Mouse (Mus musculus): Measurements from ENCODE around the gene Tcf19. TPM values are rescaled to one million over a fixed set of nuclear protein-coding genes. Genes with fewer than 3 reads are reported as not detected.
"Not testable (repeated sequence)": the region's sequence is repeated elsewhere in the genome, so short reads cannot be mapped to it uniquely, and the experiment has no call there.

The Tcf19 gene
- total RNA-seq, 2 experiments from 2014 or later: 0.73 to 1.0 TPM

GRCm38 (mm10) chr17:35502226-35502625, 14.4 kb downstream of the Tcf19 start:
- Histone ChIP-seq H3K4me3 (no peak overlapping the region), H3K27ac (no peak overlapping the region)
- no peak for TF ChIP-seq CTCF (IDR thresholded peaks at IDR 0.05)
- intact Hi-C loops (cut with DNase I): no loop called here
- DNase-seq: no peak

GRCm38 (mm10) chr17:35497124-35497523, 19.5 kb downstream of the Tcf19 start:
- no peak for TF ChIP-seq CTCF (IDR thresholded peaks at IDR 0.05)
- no peak for DNase-seq

GRCm38 (mm10) chr17:35490320-35490719, 26.3 kb downstream of the Tcf19 start:
- H3K4me3 ChIP-seq: no peak overlapping the region
- H3K27ac ChIP-seq: no peak overlapping the region
- intact Hi-C loops (cut with DNase I): loop anchor here (5.0 kb wide), 1 partner anchor 153 kb away; no protein-coding TSS in a partner anchor
- no peak for TF ChIP-seq CTCF (IDR thresholded peaks at IDR 0.05)
- DNase-seq: no peak

More at GRCm38 (mm10) chr17:35497124-35497523, 19.5 kb downstream of the Tcf19 start:
- intact Hi-C loops (cut with DNase I): no loop called here
- no peak overlapping the region for H3K4me3 ChIP-seq
- no peak overlapping the region for H3K27ac ChIP-seq

- Histone ChIP-seq H3K4me3 (no peak overlapping the region), H3K27ac (no peak overlapping the region)
- intact Hi-C loops (cut with DNase I): no loop called here
- no peak for TF ChIP-seq CTCF (IDR thresholded peaks at IDR 0.05)
- no peak for DNase-seq
Measured at GRCm38 (mm10) chr17:35488041-35488440, 28.6 kb downstream of the Tcf19 start.

GRCm38 (mm10) chr17:35486726-35487125, 29.9 kb downstream of the Tcf19 start:
- TF ChIP-seq CTCF (IDR thresholded peaks at IDR 0.05): no peak
- intact Hi-C loops (cut with DNase I): no loop called here
- H3K27ac ChIP-seq: no peak overlapping the region
- H3K4me3 ChIP-seq: no peak overlapping the region
- no peak for DNase-seq

- TF ChIP-seq CTCF (IDR thresholded peaks at IDR 0.05): no peak
- Histone ChIP-seq H3K27ac (no peak overlapping the region), H3K4me3 (no peak overlapping the region)
- no peak for DNase-seq
- intact Hi-C loops (cut with DNase I): no loop called here
Measured at GRCm38 (mm10) chr17:35485702-35486101, 30.9 kb downstream of the Tcf19 start.

- H3K27ac ChIP-seq: no peak overlapping the region
- TF ChIP-seq CTCF (IDR thresholded peaks at IDR 0.05): peak; percentile 99
- DNase-seq: peak; percentile 57
- intact Hi-C loops (cut with DNase I): no loop called here
- no peak overlapping the region for H3K4me3 ChIP-seq
Measured at GRCm38 (mm10) chr17:35484066-35484465, 32.6 kb downstream of the Tcf19 start.

GRCm38 (mm10) chr17:35469842-35470751, 46.5 kb downstream of the Tcf19 start, which contains the start of gene H2-Q10:
Gene H2-Q10, plus strand, starts transcription at chr17:35470089.
- H3K4me3 ChIP-seq: peak within 1 kb of the TSS; percentile 53
- no peak within 1 kb of the TSS for H3K27ac ChIP-seq
- no peak for TF ChIP-seq CTCF (IDR thresholded peaks at IDR 0.05)
- intact Hi-C loops (cut with DNase I): no loop called here
- peak; percentile 18 for DNase-seq

- H3K27ac ChIP-seq; H3K4me3 ChIP-seq; DNase-seq; intact Hi-C loops (cut with DNase I): not testable (repeated sequence)
Measured at GRCm38 (mm10) chr17:35468936-35469335, 47.7 kb downstream of the Tcf19 start.

GRCm38 (mm10) chr17:35465651-35466050, 51.0 kb downstream of the Tcf19 start:
- peak; percentile 45 for TF ChIP-seq CTCF (IDR thresholded peaks at IDR 0.05)
- H3K27ac ChIP-seq; intact Hi-C loops (cut with DNase I); H3K4me3 ChIP-seq; DNase-seq: not testable (repeated sequence)

Other genes starting within 250 kb of the Tcf19 start
- gene H2-Q1, start 196.4 kb downstream of the Tcf19 start, total RNA-seq (2021): under 1 TPM; 0.25 to 0.36 TPM
- under 1 TPM; 0.17 to 0.20 TPM for gene H2-Q2, start 174.6 kb downstream of the Tcf19 start, total RNA-seq (2021)
- 1 to 10 TPM; 3.1 to 3.5 TPM for gene H2-Q4, start 137.2 kb downstream of the Tcf19 start, total RNA-seq (2021)
- gene H2-Q6, start 92.0 kb downstream of the Tcf19 start, total RNA-seq (2021): under 1 TPM in 1 of 2 experiments, not detected in 1; 0.18 TPM
- gene H2-Q7, start 77.7 kb downstream of the Tcf19 start, total RNA-seq (2021): under 1 TPM; 0.61 to 0.82 TPM
- under 1 TPM; 0.05 to 0.33 TPM for gene H2-Q10, start 46.7 kb downstream of the Tcf19 start, total RNA-seq (2021)
- not detected for gene Pou5f1, start 10.8 kb downstream of the Tcf19 start, total RNA-seq (2021)
- 1 to 10 TPM; 1.7 TPM for gene Cchcr1, start 276 bp upstream of the Tcf19 start, total RNA-seq (2021)
- gene Psors1c2, start 16.4 kb upstream of the Tcf19 start, total RNA-seq (2021): not detected
- not detected for gene Cdsn, start 35.3 kb upstream of the Tcf19 start, total RNA-seq (2021)
- gene 2300002M23Rik, start 50.6 kb upstream of the Tcf19 start, total RNA-seq (2021): not detected
- not detected for gene Sfta2, start 84.7 kb upstream of the Tcf19 start, total RNA-seq (2021)
- gene Gm9573, start 109.8 kb upstream of the Tcf19 start, total RNA-seq (2021): not detected
- not detected for gene Mucl3, start 126.9 kb upstream of the Tcf19 start, total RNA-seq (2021)
- gene Vars2, start 150.8 kb upstream of the Tcf19 start, total RNA-seq (2021): 10 to 100 TPM; 12.8 to 16.8 TPM
- 10 to 100 TPM; 18.1 to 24.2 TPM for gene Gtf2h4, start 156.9 kb upstream of the Tcf19 start, total RNA-seq (2021)
- 10 to 100 TPM; 13.4 to 15.9 TPM for gene Ddr1, start 187.8 kb upstream of the Tcf19 start, total RNA-seq (2021)